8 mouse cellular contexts compared by ENCODE assay signal in genomic region chr7:16325920-16326606, GRCm38 (mm10). TPM values are rescaled to one million over a fixed set of nuclear protein-coding genes. Genes with fewer than 3 reads are reported as not detected.
DNase-seq lines count a peak whose midpoint lies in the region; ATAC-seq and TF ChIP-seq lines count a peak whose summit lies in the region.

No protein-coding gene starts in this region.

- DNase-seq in adipocyte (ENCODE audit: low spot score) = peak; percentile 83
- peak; percentile 90 for DNase-seq in embryo, embryonic 10 days (ENCODE audit: low spot score)
- peak; percentile 80 to 87 for DNase-seq in heart, adult 18-20 months
- DNase-seq in liver, embryonic 14.5 days (ENCODE audit: low read depth in 3 of 3, low spot score in 3 of 3) = peak in 2 of 3 experiments; percentile 69 to 75
- peak; percentile 63 to 68 for DNase-seq in natural killer cell, adult 2 months (ENCODE audit: low spot score in 2 of 2)
- peak; percentile 20 to 55 for DNase-seq in thymus, postnatal 10 days (ENCODE audit: low spot score in 2 of 2)

- no peak overlapping the region for H3K4me3 ChIP-seq in C2C12 (ENCODE audit: insufficient read depth, poor library complexity, severe bottlenecking)
- H3K4me3 ChIP-seq in intestine, postnatal 0 days (ENCODE audit: low read depth, low read length) = no peak overlapping the region
- no peak overlapping the region for H3K4me3 ChIP-seq in liver, embryonic 14.5 days (ENCODE audit: insufficient read depth in 1 of 2, low read depth in 2 of 2, low read length in 2 of 2)

- 18% methylated on average over 8 of the region's 8 CpGs for WGBS in intestine, postnatal 0 days
- WGBS in liver, embryonic 14.5 days (ENCODE audit: insufficient replicate concordance) = 23% methylated on average over 8 of the region's 8 CpGs

- no peak for TF ChIP-seq CTCF in C2C12 (IDR thresholded peaks at IDR 0.05; ENCODE audit: control insufficient read depth, insufficient read depth, insufficient read length)
- peak; percentile 91 for TF ChIP-seq CTCF in intestine, postnatal 0 days (IDR thresholded peaks at IDR 0.05; ENCODE audit: low read depth)
- peak; percentile 88 for TF ChIP-seq CTCF in liver, embryonic 14.5 days (IDR thresholded peaks at IDR 0.05; ENCODE audit: low read depth)

- H3K27ac ChIP-seq in intestine, postnatal 0 days (ENCODE audit: low read depth, low read length) = peak overlapping the region; percentile 50; the same call in 1 of the 2 replicates
- H3K27ac ChIP-seq in liver, embryonic 14.5 days = no peak overlapping the region

- no peaks in the 10 kb centered on the region for H3K27me3 ChIP-seq in C2C12 (ENCODE audit: control insufficient read depth, insufficient read depth, insufficient read length)
- H3K27me3 ChIP-seq in intestine, postnatal 0 days (replicated peaks; ENCODE audit: control insufficient read depth, insufficient read depth, low read length) = no peaks in the 10 kb centered on the region
- no peaks in the 10 kb centered on the region for H3K27me3 ChIP-seq in liver, embryonic 14.5 days (ENCODE audit: control insufficient read depth, insufficient read depth, low read length)

- H3K36me3 ChIP-seq in C2C12 (ENCODE audit: control insufficient read depth, insufficient read depth) = peaks cover 35% of the 10 kb centered on the region
- H3K36me3 ChIP-seq in intestine, postnatal 0 days (ENCODE audit: control insufficient read depth, insufficient read depth) = peaks cover 33% of the 10 kb centered on the region
- H3K36me3 ChIP-seq in liver, embryonic 14.5 days (replicated peaks; ENCODE audit: control insufficient read depth, insufficient read depth, low read depth) = peaks cover 33% of the 10 kb centered on the region

- peak; percentile 76 for ATAC-seq in intestine, postnatal 0 days
- ATAC-seq in liver, embryonic 14.5 days (ENCODE audit: insufficient read depth) = peak; percentile 72

- peak overlapping the region; percentile 52 for H3ac ChIP-seq in C2C12 (ENCODE audit: control insufficient read depth, insufficient read length, low read depth)

- H3K9ac ChIP-seq in intestine, postnatal 0 days (ENCODE audit: low read depth, low read length) = no peak overlapping the region
- no peak overlapping the region for H3K9ac ChIP-seq in liver, embryonic 14.5 days (replicated peaks)

- no peaks in the 10 kb centered on the region for H3K79me2 ChIP-seq in C2C12 (ENCODE audit: control insufficient read depth, insufficient read depth)

- H3K4me1 ChIP-seq in intestine, postnatal 0 days (replicated peaks; ENCODE audit: control insufficient read depth, insufficient read depth, low read length) = no peaks in the 10 kb centered on the region
- H3K4me1 ChIP-seq in liver, embryonic 14.5 days (replicated peaks; ENCODE audit: control insufficient read depth in 2 of 2, insufficient read depth in 2 of 2, low read length in 1 of 2) = peaks cover 3 to 4% of the 10 kb centered on the region in 2 experiments; a peak in 2 of 4 replicates

- H3K9me3 ChIP-seq in intestine, postnatal 0 days (ENCODE audit: control insufficient read depth) = no peaks in the 10 kb centered on the region
- H3K9me3 ChIP-seq in liver, embryonic 14.5 days (ENCODE audit: control insufficient read depth, low read length) = no peaks in the 10 kb centered on the region

- H3K79me3 ChIP-seq in C2C12 (ENCODE audit: low read depth) = peaks cover 2% of the 10 kb centered on the region

- TF ChIP-seq EP300 in liver, embryonic 14.5 days (IDR thresholded peaks at IDR 0.05; ENCODE audit: low read depth) = peak; percentile 29; the same call in 1 of the 2 replicates

- no peak overlapping the region for H3K4me2 ChIP-seq in intestine, postnatal 0 days (replicated peaks; ENCODE audit: low read depth)
- no peak overlapping the region for H3K4me2 ChIP-seq in liver, embryonic 14.5 days (ENCODE audit: low read depth)

TF ChIP-seq in C2C12, 6 proteins besides CTCF, POLR2A, EP300 and RAD21:
- TF ChIP-seq CEBPB (IDR thresholded peaks at IDR 0.05; ENCODE audit: low read depth) (no peak), MAX (IDR thresholded peaks at IDR 0.05) (no peak), MYOG (IDR thresholded peaks at IDR 0.05; ENCODE audit: control insufficient read depth, extremely low read depth, insufficient read length) (no peak), FOSL1 (IDR thresholded peaks at IDR 0.05; ENCODE audit: insufficient read depth, low read length, poor library complexity, severe bottlenecking) (no peak), USF1 (IDR thresholded peaks at IDR 0.05; ENCODE audit: low read depth) (no peak), MYOD1 (IDR thresholded peaks at IDR 0.05; ENCODE audit: control insufficient read depth, insufficient read length, low read depth) (no peak)
TF ChIP-seq in C2C12: peak in this region for 0.

RNA-seq across cellular contexts. Expression of gene Bbc3, which starts 17.9 kb away (rescaled TPM):
- 6.6 TPM for polyA plus RNA-seq in C2C12 (2012; fragmentation: generic; extraction: Trizol)
- 1 to 10 TPM; 3.8 to 5.6 TPM for total RNA-seq in heart, adult 18-20 months (2021)
- 6.6 and 7.0 TPM in 2 replicates for polyA plus RNA-seq in intestine, postnatal 0 days (2015; fragmentation: Nextera tagmentation; extraction: Ambion mirVana)
- polyA plus RNA-seq in liver, embryonic 14.5 days (2012; rRNA removed) = 3.2 and 3.8 TPM in 2 replicates
- polyA plus RNA-seq in liver, embryonic 14.5 days (2014; fragmentation: Nextera tagmentation; extraction: Ambion mirVana) = 2.0 and 3.3 TPM in 2 replicates

RNA-seq across cellular contexts. Expression of gene Ccdc9, which starts 39.5 kb away (rescaled TPM):
- polyA plus RNA-seq in C2C12 (2012; fragmentation: generic; extraction: Trizol) = 52.2 TPM
- 10 to 100 TPM; 26.3 to 29.6 TPM for total RNA-seq in heart, adult 18-20 months (2021)
- 14.2 and 14.8 TPM in 2 replicates for polyA plus RNA-seq in intestine, postnatal 0 days (2015; fragmentation: Nextera tagmentation; extraction: Ambion mirVana)
- polyA plus RNA-seq in liver, embryonic 14.5 days (2012; rRNA removed) = 15.9 and 24.7 TPM in 2 replicates
- 4.2 and 7.6 TPM in 2 replicates for polyA plus RNA-seq in liver, embryonic 14.5 days (2014; fragmentation: Nextera tagmentation; extraction: Ambion mirVana)

RNA-seq across cellular contexts. Expression of gene Inafm1, which starts 52.6 kb away (rescaled TPM):
- 11.7 TPM for polyA plus RNA-seq in C2C12 (2012; fragmentation: generic; extraction: Trizol)
- 10 to 100 TPM; 15.3 to 16.2 TPM for total RNA-seq in heart, adult 18-20 months (2021)
- 24.1 and 24.8 TPM in 2 replicates for polyA plus RNA-seq in intestine, postnatal 0 days (2015; fragmentation: Nextera tagmentation; extraction: Ambion mirVana)
- 7.9 and 8.3 TPM in 2 replicates for polyA plus RNA-seq in liver, embryonic 14.5 days (2012; rRNA removed)
- 3.5 and 4.0 TPM in 2 replicates for polyA plus RNA-seq in liver, embryonic 14.5 days (2014; fragmentation: Nextera tagmentation; extraction: Ambion mirVana)

Comparison
In these comparisons a context has a peak if more than half of its experiments do, and no peak if none do; other contexts are left out.
1. DNase-seq: peak in every context shown above with its lines; median percentile 90 in embryo, embryonic 10 days; 84 in heart, adult 18-20 months; 83 in adipocyte; 72 in liver, embryonic 14.5 days; 66 in natural killer cell, adult 2 months; 38 in thymus, postnatal 10 days.